9 mouse cellular contexts compared by ENCODE assay signal in the genomic region with DNA sequence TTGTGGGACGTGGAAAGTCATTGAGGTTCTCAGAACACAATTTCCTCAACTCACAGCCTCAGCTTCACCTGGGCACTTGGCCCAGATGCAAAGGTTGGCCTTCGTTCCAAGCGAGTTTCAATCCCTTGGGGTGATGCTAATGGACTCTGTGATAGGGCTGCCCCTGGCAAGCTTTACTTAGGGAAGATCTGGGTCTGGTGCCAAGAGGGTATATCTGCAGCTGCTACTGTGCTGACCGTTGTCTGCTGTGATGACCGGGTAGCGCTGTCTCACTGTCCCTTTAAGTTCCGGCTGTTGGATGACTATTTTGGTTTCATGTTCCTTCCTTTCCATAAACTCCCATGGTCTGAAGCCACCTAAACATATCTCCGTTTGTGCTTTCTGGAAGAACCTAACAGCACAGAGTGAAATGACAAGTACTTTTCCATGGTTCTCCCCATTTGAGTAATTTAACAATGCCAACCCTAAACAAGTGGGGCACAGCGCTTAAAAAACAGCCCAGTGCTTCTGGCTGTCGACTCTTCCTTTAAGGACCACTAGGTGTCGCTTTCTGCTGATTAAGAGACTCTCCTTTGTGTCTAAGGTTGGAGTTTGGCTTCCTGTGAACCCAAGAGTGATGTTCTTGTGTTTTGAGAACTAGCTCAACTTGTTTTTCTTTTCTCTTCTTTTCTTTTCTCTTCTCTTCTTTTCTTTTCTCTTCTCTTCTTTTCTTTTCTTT. TPM values are rescaled to one million over a fixed set of nuclear protein-coding genes. Genes with fewer than 3 reads are reported as not detected.
A peak's percentile ranks its signal among the peaks of the same experiment; 100 is the strongest.
DNase-seq lines count a peak whose midpoint lies in the region; ATAC-seq and TF ChIP-seq lines count a peak whose summit lies in the region.
"Had no signal": no experiment of that assay in that cellular context is flagged by ENCODE, and none has a peak within 500 bp of the region (broad histone marks: within the 10 kb centered on the region; RNA-seq: fewer than 3 reads in every experiment).

No protein-coding gene starts in this region.

- peak; percentile 55 for DNase-seq in forebrain, embryonic 11.5 days (ENCODE audit: low spot score)
- no peak for DNase-seq in forebrain, embryonic 10.5 days (ENCODE audit: extremely low spot score, low spot score)
- DNase-seq in MN1 (ENCODE audit: low spot score): peak; percentile 63
- peak; percentile 70 to 78 for DNase-seq in cerebellum, postnatal 10 days
- DNase-seq in kidney, postnatal 14 days: peak; percentile 70
- peak; percentile 85 for DNase-seq in lung, postnatal 0 days (ENCODE audit: low spot score)
- DNase-seq in right cerebral cortex, postnatal 10 days (ENCODE audit: low spot score in 2 of 2): peak; percentile 61 to 62

- ATAC-seq in forebrain, embryonic 11.5 days (replicated peaks; ENCODE audit: low FRiP score): peak; percentile 87
- ATAC-seq in granulocyte monocyte progenitor cell, adult 5-6 weeks (replicated peaks; ENCODE audit: poor library complexity, severe bottlenecking): peak; percentile 84
- no peak for ATAC-seq in lung, postnatal 0 days

- H3K4me2 ChIP-seq in forebrain, embryonic 11.5 days (ENCODE audit: low read depth, low read length, severe bottlenecking): no peak overlapping the region
- H3K4me2 ChIP-seq in lung, postnatal 0 days (replicated peaks; ENCODE audit: low read depth, low read length): no peak overlapping the region
- H3K4me2 ChIP-seq: limb, embryonic 13.5 days had no signal

- H3K27ac ChIP-seq in forebrain, embryonic 11.5 days (ENCODE audit: low read depth, low read length): no peak overlapping the region
- no peak overlapping the region for H3K27ac ChIP-seq in forebrain, embryonic 10.5 days
- H3K27ac ChIP-seq in lung, postnatal 0 days (ENCODE audit: low read length): no peak overlapping the region
- H3K27ac ChIP-seq: limb, embryonic 13.5 days had no signal

- no peak overlapping the region for H3K9ac ChIP-seq in forebrain, embryonic 11.5 days (ENCODE audit: low read length)
- no peak overlapping the region for H3K9ac ChIP-seq in lung, postnatal 0 days (replicated peaks; ENCODE audit: low read depth)
- H3K9ac ChIP-seq: limb, embryonic 13.5 days had no signal

- H3K4me1 ChIP-seq in forebrain, embryonic 11.5 days (replicated peaks; ENCODE audit: control insufficient read depth, insufficient read depth, low read length): no peaks in the 10 kb centered on the region
- no peaks in the 10 kb centered on the region for H3K4me1 ChIP-seq in forebrain, embryonic 10.5 days
- H3K4me1 ChIP-seq in lung, postnatal 0 days (ENCODE audit: insufficient read depth, low read depth, low read length): no peaks in the 10 kb centered on the region
- H3K4me1 ChIP-seq: limb, embryonic 13.5 days had no signal

- 55% methylated on average over 11 of the region's 11 CpGs for WGBS in forebrain, embryonic 11.5 days
- WGBS in forebrain, embryonic 10.5 days: 58% methylated on average over 11 of the region's 11 CpGs
- WGBS in lung, postnatal 0 days: 40% methylated on average over 11 of the region's 11 CpGs

- H3K36me3 ChIP-seq in forebrain, embryonic 11.5 days (ENCODE audit: control insufficient read depth, insufficient read depth, low read length): no peaks in the 10 kb centered on the region
- H3K36me3 ChIP-seq in forebrain, embryonic 10.5 days (replicated peaks): no peaks in the 10 kb centered on the region
- H3K36me3 ChIP-seq in lung, postnatal 0 days (ENCODE audit: insufficient read depth, low read length): no peaks in the 10 kb centered on the region
- H3K36me3 ChIP-seq: limb, embryonic 13.5 days had no signal

- peak; percentile 88 for TF ChIP-seq CTCF in lung, postnatal 0 days (IDR thresholded peaks at IDR 0.05)

- H3K9me3 ChIP-seq in forebrain, embryonic 11.5 days (ENCODE audit: control insufficient read depth, low read length): no peaks in the 10 kb centered on the region
- H3K9me3 ChIP-seq in forebrain, embryonic 10.5 days: no peaks in the 10 kb centered on the region
- no peaks in the 10 kb centered on the region for H3K9me3 ChIP-seq in lung, postnatal 0 days (ENCODE audit: low read length)
- H3K9me3 ChIP-seq: limb, embryonic 13.5 days had no signal

- H3K27me3 ChIP-seq in forebrain, embryonic 11.5 days (ENCODE audit: control insufficient read depth, insufficient read depth, low read length): no peaks in the 10 kb centered on the region
- H3K27me3 ChIP-seq in forebrain, embryonic 10.5 days (ENCODE audit: poor library complexity, severe bottlenecking): no peaks in the 10 kb centered on the region
- H3K27me3 ChIP-seq in lung, postnatal 0 days (replicated peaks; ENCODE audit: insufficient read depth, low read length): no peaks in the 10 kb centered on the region
- H3K27me3 ChIP-seq: limb, embryonic 13.5 days had no signal

- H3K4me3 ChIP-seq in forebrain, embryonic 11.5 days (ENCODE audit: low read depth, low read length): no peak overlapping the region
- no peak overlapping the region for H3K4me3 ChIP-seq in forebrain, embryonic 10.5 days
- no peak overlapping the region for H3K4me3 ChIP-seq in lung, postnatal 0 days (ENCODE audit: low read depth, low read length)
- H3K4me3 ChIP-seq: limb, embryonic 13.5 days had no signal

- no peak for TF ChIP-seq EP300 in lung, postnatal 0 days (IDR thresholded peaks at IDR 0.05)

RNA-seq across cellular contexts. Expression of a gene that starts 48.3 kb away (rescaled TPM):
- 14.7 and 15.1 TPM in 2 replicates for polyA plus RNA-seq in forebrain, embryonic 11.5 days (2014; fragmentation: Nextera tagmentation; extraction: Ambion mirVana)
- polyA plus RNA-seq in forebrain, embryonic 10.5 days (2016; fragmentation: Nextera tagmentation; extraction: Ambion mirVana): 20.4 and 22.7 TPM in 2 replicates
- 3.5 TPM in 1 of 2 replicates, not detected in the other for total RNA-seq in granulocyte monocyte progenitor cell, adult 5-6 weeks (2014; fragmentation: Nextera tagmentation)
- total RNA-seq in granulocyte monocyte progenitor cell, adult 5-6 weeks (2017): 0.43 TPM in 1 of 2 replicates, not detected in the other
- 6.4 and 6.9 TPM in 2 replicates for polyA plus RNA-seq in lung, postnatal 0 days (2015; fragmentation: Nextera tagmentation; extraction: Ambion mirVana)
